Mouse (Mus musculus): ENCODE results near the gene Tnni3. TPM values are rescaled to one million over a fixed set of nuclear protein-coding genes. Genes with fewer than 3 reads are reported as not detected.

The Tnni3 gene
- polyA plus RNA-seq, 1 experiment from 2014 or later = 0.81 TPM

GRCm38 (mm10) chr7:4496468-4496867, 27.6 kb downstream of the Tnni3 start:
- Histone ChIP-seq H3K4me1 (ENCODE audit: control insufficient read depth, insufficient read depth, low read length) (peaks cover 28% of the 10 kb centered on the region), H3K4me2 (ENCODE audit: low read length) (no peak overlapping the region), H3K36me3 (ENCODE audit: control insufficient read depth, insufficient read depth, low read length) (peaks cover 54% of the 10 kb centered on the region), H3K4me3 (ENCODE audit: low read depth, low read length) (no peak overlapping the region), H3K9ac (ENCODE audit: low read length) (no peak overlapping the region), H3K27ac (ENCODE audit: low read depth, low read length) (no peak overlapping the region), H3K9me3 (replicated peaks; ENCODE audit: control insufficient read depth, low read length) (no peaks in the 10 kb centered on the region), H3K27me3 (replicated peaks; ENCODE audit: control insufficient read depth, insufficient read depth, low read length) (no peaks in the 10 kb centered on the region)
- WGBS = 99% methylated on average over 3 of the region's 3 CpGs
- ATAC-seq (no peak), DNase-seq (ENCODE audit: low spot score) (no peak)

- Histone ChIP-seq H3K27me3 (replicated peaks; ENCODE audit: control insufficient read depth, insufficient read depth, low read length) (no peaks in the 10 kb centered on the region), H3K4me1 (ENCODE audit: control insufficient read depth, insufficient read depth, low read length) (peaks cover 10% of the 10 kb centered on the region), H3K27ac (ENCODE audit: low read depth, low read length) (no peak overlapping the region), H3K36me3 (ENCODE audit: control insufficient read depth, insufficient read depth, low read length) (peaks cover 63% of the 10 kb centered on the region), H3K4me2 (ENCODE audit: low read length) (no peak overlapping the region), H3K9me3 (replicated peaks; ENCODE audit: control insufficient read depth, low read length) (no peaks in the 10 kb centered on the region), H3K4me3 (ENCODE audit: low read depth, low read length) (no peak overlapping the region), H3K9ac (ENCODE audit: low read length) (no peak overlapping the region)
- 93% methylated on average over 1 of the region's 1 CpGs for WGBS
- ATAC-seq = no peak
- no peak for DNase-seq (ENCODE audit: low spot score)
Observed at GRCm38 (mm10) chr7:4493991-4494390, 30.0 kb downstream of the Tnni3 start.

GRCm38 (mm10) chr7:4492284-4493224, 31.5 kb downstream of the Tnni3 start:
- no peaks in the 10 kb centered on the region for H3K27me3 ChIP-seq (replicated peaks; ENCODE audit: control insufficient read depth, insufficient read depth, low read length)
- DNase-seq (ENCODE audit: low spot score) (no peak), ATAC-seq (no peak)
- H3K4me2 ChIP-seq (ENCODE audit: low read length) = no peak overlapping the region
- no peaks in the 10 kb centered on the region for H3K9me3 ChIP-seq (replicated peaks; ENCODE audit: control insufficient read depth, low read length)
- no peak overlapping the region for H3K27ac ChIP-seq (ENCODE audit: low read depth, low read length)
- H3K36me3 ChIP-seq (ENCODE audit: control insufficient read depth, insufficient read depth, low read length) = peaks cover 71% of the 10 kb centered on the region
- H3K4me3 ChIP-seq (ENCODE audit: low read depth, low read length) = no peak overlapping the region
- no peaks in the 10 kb centered on the region for H3K4me1 ChIP-seq (ENCODE audit: control insufficient read depth, insufficient read depth, low read length)
- no peak overlapping the region for H3K9ac ChIP-seq (ENCODE audit: low read length)
- WGBS = 93% methylated on average over 13 of the region's 13 CpGs

- H3K27me3 ChIP-seq (replicated peaks; ENCODE audit: control insufficient read depth, insufficient read depth, low read length) = no peaks in the 10 kb centered on the region
- H3K9ac ChIP-seq (ENCODE audit: low read length) = no peak overlapping the region
- H3K36me3 ChIP-seq (ENCODE audit: control insufficient read depth, insufficient read depth, low read length) = peaks cover 66% of the 10 kb centered on the region
- no peak overlapping the region for H3K4me3 ChIP-seq (ENCODE audit: low read depth, low read length)
- no peak overlapping the region for H3K4me2 ChIP-seq (ENCODE audit: low read length)
- DNase-seq (ENCODE audit: low spot score) (no peak), ATAC-seq (no peak)
- H3K9me3 ChIP-seq (replicated peaks; ENCODE audit: control insufficient read depth, low read length) = no peaks in the 10 kb centered on the region
- no peaks in the 10 kb centered on the region for H3K4me1 ChIP-seq (ENCODE audit: control insufficient read depth, insufficient read depth, low read length)
- H3K27ac ChIP-seq (ENCODE audit: low read depth, low read length) = no peak overlapping the region
- 91% methylated on average over 6 of the region's 6 CpGs for WGBS
Observed at GRCm38 (mm10) chr7:4491308-4491707, 32.7 kb downstream of the Tnni3 start.

GRCm38 (mm10) chr7:4482281-4482680, 41.7 kb downstream of the Tnni3 start:
- Histone ChIP-seq H3K4me1 (ENCODE audit: control insufficient read depth, insufficient read depth, low read length) (peaks cover 13% of the 10 kb centered on the region; the same call in 1 of the 2 replicates), H3K9me3 (replicated peaks; ENCODE audit: control insufficient read depth, low read length) (no peaks in the 10 kb centered on the region), H3K36me3 (ENCODE audit: control insufficient read depth, insufficient read depth, low read length) (peaks cover 58% of the 10 kb centered on the region), H3K9ac (ENCODE audit: low read length) (no peak overlapping the region), H3K27ac (ENCODE audit: low read depth, low read length) (no peak overlapping the region), H3K4me3 (ENCODE audit: low read depth, low read length) (no peak overlapping the region), H3K4me2 (ENCODE audit: low read length) (no peak overlapping the region), H3K27me3 (replicated peaks; ENCODE audit: control insufficient read depth, insufficient read depth, low read length) (no peaks in the 10 kb centered on the region)
- no peak for ATAC-seq
- DNase-seq (ENCODE audit: low spot score) = no peak
- WGBS = 88% methylated on average over 12 of the region's 12 CpGs

GRCm38 (mm10) chr7:4479674-4480073, 44.4 kb downstream of the Tnni3 start:
- Histone ChIP-seq H3K4me3 (ENCODE audit: low read depth, low read length) (no peak overlapping the region), H3K9me3 (replicated peaks; ENCODE audit: control insufficient read depth, low read length) (no peaks in the 10 kb centered on the region), H3K4me2 (ENCODE audit: low read length) (no peak overlapping the region), H3K9ac (ENCODE audit: low read length) (no peak overlapping the region), H3K27me3 (replicated peaks; ENCODE audit: control insufficient read depth, insufficient read depth, low read length) (peaks cover 11% of the 10 kb centered on the region; the same call in 1 of the 2 replicates), H3K27ac (ENCODE audit: low read depth, low read length) (no peak overlapping the region), H3K4me1 (ENCODE audit: control insufficient read depth, insufficient read depth, low read length) (peaks cover 13% of the 10 kb centered on the region; the same call in 1 of the 2 replicates), H3K36me3 (ENCODE audit: control insufficient read depth, insufficient read depth, low read length) (peaks cover 39% of the 10 kb centered on the region)
- ATAC-seq = no peak
- 20% methylated on average over 6 of the region's 6 CpGs for WGBS
- peak; percentile 53 for DNase-seq (ENCODE audit: low spot score)

GRCm38 (mm10) chr7:4478796-4479291, 45.2 kb downstream of the Tnni3 start:
- peak overlapping the region; percentile 92 for H3K4me2 ChIP-seq (ENCODE audit: low read length)
- 1% methylated on average over 16 of the region's 16 CpGs for WGBS

GRCm38 (mm10) chr7:4478021-4478795, 45.8 kb downstream of the Tnni3 start:
- H3K4me3 ChIP-seq (ENCODE audit: low read depth, low read length) = peak overlapping the region; percentile 40

More at GRCm38 (mm10) chr7:4478796-4479291, 45.2 kb downstream of the Tnni3 start:
- Histone ChIP-seq H3K4me1 (ENCODE audit: control insufficient read depth, insufficient read depth, low read length) (peaks cover 13% of the 10 kb centered on the region; the same call in 1 of the 2 replicates), H3K27me3 (replicated peaks; ENCODE audit: control insufficient read depth, insufficient read depth, low read length) (peaks cover 15% of the 10 kb centered on the region), H3K9me3 (replicated peaks; ENCODE audit: control insufficient read depth, low read length) (no peaks in the 10 kb centered on the region), H3K9ac (ENCODE audit: low read length) (peak overlapping the region; percentile 58), H3K36me3 (ENCODE audit: control insufficient read depth, insufficient read depth, low read length) (peaks cover 31% of the 10 kb centered on the region), H3K27ac (ENCODE audit: low read depth, low read length) (no peak overlapping the region), H3K4me3 (ENCODE audit: low read depth, low read length) (peak overlapping the region; percentile 40)
- ATAC-seq (peak; percentile 32), DNase-seq (ENCODE audit: low spot score) (no peak)

More at GRCm38 (mm10) chr7:4478021-4478795, 45.8 kb downstream of the Tnni3 start:
- Histone ChIP-seq H3K27me3 (replicated peaks; ENCODE audit: control insufficient read depth, insufficient read depth, low read length) (peaks cover 22% of the 10 kb centered on the region), H3K9ac (ENCODE audit: low read length) (peak overlapping the region; percentile 58), H3K4me1 (ENCODE audit: control insufficient read depth, insufficient read depth, low read length) (peaks cover 13% of the 10 kb centered on the region; the same call in 1 of the 2 replicates), H3K27ac (ENCODE audit: low read depth, low read length) (peak overlapping the region; percentile 58; the same call in 1 of the 2 replicates), H3K4me2 (ENCODE audit: low read length) (peak overlapping the region; percentile 92), H3K36me3 (ENCODE audit: control insufficient read depth, insufficient read depth, low read length) (peaks cover 25% of the 10 kb centered on the region), H3K9me3 (replicated peaks; ENCODE audit: control insufficient read depth, low read length) (no peaks in the 10 kb centered on the region)
- under 1% methylated on average over 39 of the region's 39 CpGs for WGBS
- peak; percentile 97 for ATAC-seq
- DNase-seq (ENCODE audit: low spot score) = peak; percentile 93
